Mouse (Mus musculus): ENCODE measurements around the gene Apoc4. TPM values are rescaled to one million over a fixed set of nuclear protein-coding genes. Genes with fewer than 3 reads are reported as not detected.

Gene Apoc4
- polyA plus RNA-seq, 1 experiment from 2014 or later: 18.1 TPM

GRCm38 (mm10) chr7:19634591-19634990 lies 46.7 kb downstream of the Apoc4 start:
- no peak for ATAC-seq
- H3K4me1 ChIP-seq: peaks cover 40% of the 10 kb centered on the region
- 83% methylated on average over 2 of the region's 2 CpGs for WGBS (ENCODE audit: insufficient replicate concordance)

GRCm38 (mm10) chr7:19633855-19634254 lies 47.4 kb downstream of the Apoc4 start:
- H3K4me3 ChIP-seq: no peak overlapping the region
- ATAC-seq: no peak
- peak overlapping the region; percentile 84 for H3K27ac ChIP-seq
- H3K9ac ChIP-seq: no peak overlapping the region
- H3K9me3 ChIP-seq (replicated peaks): no peaks in the 10 kb centered on the region
- no peaks in the 10 kb centered on the region for H3K27me3 ChIP-seq (replicated peaks)
- peaks cover 48% of the 10 kb centered on the region for H3K4me1 ChIP-seq
- peak overlapping the region; percentile 56 for H3K4me2 ChIP-seq
- WGBS (ENCODE audit: insufficient replicate concordance): 81% methylated on average over 15 of the region's 15 CpGs
- peaks cover 70% of the 10 kb centered on the region for H3K36me3 ChIP-seq

More at GRCm38 (mm10) chr7:19634591-19634990, 46.7 kb downstream of the Apoc4 start:
- Histone ChIP-seq H3K27me3 (replicated peaks) (no peaks in the 10 kb centered on the region), H3K36me3 (peaks cover 77% of the 10 kb centered on the region), H3K9ac (no peak overlapping the region), H3K27ac (peak overlapping the region; percentile 16; the same call in 1 of the 2 replicates), H3K9me3 (replicated peaks) (no peaks in the 10 kb centered on the region), H3K4me3 (no peak overlapping the region), H3K4me2 (no peak overlapping the region)

- Histone ChIP-seq H3K36me3 (peaks cover 63% of the 10 kb centered on the region), H3K4me3 (no peak overlapping the region), H3K4me1 (peaks cover 54% of the 10 kb centered on the region), H3K9ac (peak overlapping the region; percentile 28; the same call in 1 of the 2 replicates), H3K9me3 (replicated peaks) (no peaks in the 10 kb centered on the region), H3K4me2 (peak overlapping the region; percentile 56), H3K27me3 (replicated peaks) (no peaks in the 10 kb centered on the region), H3K27ac (peak overlapping the region; percentile 84)
- ATAC-seq: no peak
- whole genome bisulfite sequencing (ENCODE audit: insufficient replicate concordance): 77% methylated on average over 17 of the region's 17 CpGs
Measured at GRCm38 (mm10) chr7:19633197-19633596, 48.1 kb downstream of the Apoc4 start.

- H3K4me3 ChIP-seq: 0 out of 2 replicates have a peak overlapping the region, but pooled peaks have one; percentile 18
- peak overlapping the region; percentile 56 for H3K4me2 ChIP-seq
- H3K9ac ChIP-seq: peak overlapping the region; percentile 40; the same call in 1 of the 2 replicates
- H3K36me3 ChIP-seq: peaks cover 59% of the 10 kb centered on the region
- ATAC-seq: peak; percentile 76
- H3K4me1 ChIP-seq: peaks cover 59% of the 10 kb centered on the region
- no peaks in the 10 kb centered on the region for H3K9me3 ChIP-seq (replicated peaks)
- H3K27ac ChIP-seq: peak overlapping the region; percentile 84
- no peaks in the 10 kb centered on the region for H3K27me3 ChIP-seq (replicated peaks)
Measured at GRCm38 (mm10) chr7:19632720-19633119, 48.6 kb downstream of the Apoc4 start.

- peak overlapping the region; percentile 40; the same call in 1 of the 2 replicates for H3K9ac ChIP-seq
- H3K9me3 ChIP-seq (replicated peaks): no peaks in the 10 kb centered on the region
- peaks cover 62% of the 10 kb centered on the region for H3K4me1 ChIP-seq
- H3K27ac ChIP-seq: peak overlapping the region; percentile 84
- 0 out of 2 replicates have a peak overlapping the region, but pooled peaks have one; percentile 18 for H3K4me3 ChIP-seq
- peak; percentile 45 for ATAC-seq
- peak overlapping the region; percentile 56 for H3K4me2 ChIP-seq
- peaks cover 54% of the 10 kb centered on the region for H3K36me3 ChIP-seq
- no peaks in the 10 kb centered on the region for H3K27me3 ChIP-seq (replicated peaks)
Measured at GRCm38 (mm10) chr7:19632275-19632674, 49.0 kb downstream of the Apoc4 start.

GRCm38 (mm10) chr7:19629361-19629734 lies 51.9 kb downstream of the Apoc4 start, which contains the start of gene Relb:
Relb (minus strand) TSS chr7:19629438.
- Histone ChIP-seq H3K4me3 (peak within 1 kb of the TSS; percentile 84), H3K36me3 (peaks cover 25% of the 10 kb centered on the region), H3K9ac (peak within 1 kb of the TSS; percentile 74), H3K4me1 (peaks cover 58% of the 10 kb centered on the region), H3K4me2 (peak within 1 kb of the TSS; percentile 100), H3K9me3 (replicated peaks) (no peaks in the 10 kb centered on the region), H3K27me3 (replicated peaks) (0 out of 2 replicates have a peak, but pooled peaks cover under 1% of the 10 kb centered on the region), H3K27ac (peak within 1 kb of the TSS; percentile 90)
- ATAC-seq: peak; percentile 41
- under 1% methylated on average over 41 of the region's 41 CpGs for WGBS (ENCODE audit: insufficient replicate concordance)

GRCm38 (mm10) chr7:19628536-19629360 lies 52.5 kb downstream of the Apoc4 start:
- Histone ChIP-seq H3K4me2 (peak overlapping the region; percentile 100), H3K4me3 (peak overlapping the region; percentile 84), H3K27me3 (replicated peaks) (0 out of 2 replicates have a peak, but pooled peaks cover 6% of the 10 kb centered on the region), H3K4me1 (peaks cover 52% of the 10 kb centered on the region), H3K9ac (peak overlapping the region; percentile 74), H3K27ac (peak overlapping the region; percentile 90), H3K9me3 (replicated peaks) (no peaks in the 10 kb centered on the region), H3K36me3 (peaks cover 19% of the 10 kb centered on the region)
- 2% methylated on average over 57 of the region's 57 CpGs for WGBS (ENCODE audit: insufficient replicate concordance)
- peak; percentile 77 for ATAC-seq

GRCm38 (mm10) chr7:19628192-19628535 lies 53.1 kb downstream of the Apoc4 start:
- Histone ChIP-seq H3K36me3 (peaks cover 13% of the 10 kb centered on the region), H3K9ac (no peak overlapping the region), H3K27me3 (replicated peaks) (peaks cover 11% of the 10 kb centered on the region), H3K27ac (peak overlapping the region; percentile 90), H3K4me2 (peak overlapping the region; percentile 100), H3K4me3 (peak overlapping the region; percentile 84), H3K9me3 (replicated peaks) (no peaks in the 10 kb centered on the region), H3K4me1 (peaks cover 46% of the 10 kb centered on the region)
- no peak for ATAC-seq
- 8% methylated on average over 17 of the region's 17 CpGs for WGBS (ENCODE audit: insufficient replicate concordance)

Other genes starting within 250 kb of the Apoc4 start
- 3.8 and 4.2 TPM in 2 replicates for gene Mark4, start 222.7 kb downstream of the Apoc4 start, polyA plus RNA-seq (2016; fragmentation: Nextera tagmentation; extraction: Ambion mirVana)
- gene Exoc3l2, start 218.1 kb downstream of the Apoc4 start, polyA plus RNA-seq (2016; fragmentation: Nextera tagmentation; extraction: Ambion mirVana): 3.6 and 3.9 TPM in 2 replicates
- 2.1 TPM in 2 replicates for gene Bloc1s3, start 173.1 kb downstream of the Apoc4 start, polyA plus RNA-seq (2016; fragmentation: Nextera tagmentation; extraction: Ambion mirVana)
- 68.4 and 68.6 TPM in 2 replicates for gene Trappc6a, start 173.1 kb downstream of the Apoc4 start, polyA plus RNA-seq (2016; fragmentation: Nextera tagmentation; extraction: Ambion mirVana)
- not detected in 2 replicates for gene Nkpd1, start 163.6 kb downstream of the Apoc4 start, polyA plus RNA-seq (2016; fragmentation: Nextera tagmentation; extraction: Ambion mirVana)
- gene Ppp1r37, start 118.4 kb downstream of the Apoc4 start, polyA plus RNA-seq (2016; fragmentation: Nextera tagmentation; extraction: Ambion mirVana): 19.1 and 20.2 TPM in 2 replicates
- 1.5 TPM in 2 replicates for gene Zfp296, start 104.2 kb downstream of the Apoc4 start, polyA plus RNA-seq (2016; fragmentation: Nextera tagmentation; extraction: Ambion mirVana)
- 101 TPM in 2 replicates for gene Gemin7, start 103.9 kb downstream of the Apoc4 start, polyA plus RNA-seq (2016; fragmentation: Nextera tagmentation; extraction: Ambion mirVana)
- 23.9 and 24.2 TPM in 2 replicates for gene Clasrp, start 77.0 kb downstream of the Apoc4 start, polyA plus RNA-seq (2016; fragmentation: Nextera tagmentation; extraction: Ambion mirVana)
- gene Relb, start 52.0 kb downstream of the Apoc4 start, polyA plus RNA-seq (2016; fragmentation: Nextera tagmentation; extraction: Ambion mirVana): 1.9 and 2.6 TPM in 2 replicates
- 75.1 and 75.2 TPM in 2 replicates for gene Clptm1, start 16.4 kb downstream of the Apoc4 start, polyA plus RNA-seq (2016; fragmentation: Nextera tagmentation; extraction: Ambion mirVana)
- gene Apoc2, start 3.5 kb downstream of the Apoc4 start, polyA plus RNA-seq (2016; fragmentation: Nextera tagmentation; extraction: Ambion mirVana): 389 and 406 TPM in 2 replicates
- gene Gm44805, start 56 bp downstream of the Apoc4 start, polyA plus RNA-seq (2016; fragmentation: Nextera tagmentation; extraction: Ambion mirVana): 2.7 and 4.9 TPM in 2 replicates
- 190 and 197 TPM in 2 replicates for gene Apoc1, start 11.2 kb upstream of the Apoc4 start, polyA plus RNA-seq (2016; fragmentation: Nextera tagmentation; extraction: Ambion mirVana)
- 1,254 and 1,289 TPM in 2 replicates for gene Apoe, start 17.7 kb upstream of the Apoc4 start, polyA plus RNA-seq (2016; fragmentation: Nextera tagmentation; extraction: Ambion mirVana)
- gene Tomm40, start 34.0 kb upstream of the Apoc4 start, polyA plus RNA-seq (2016; fragmentation: Nextera tagmentation; extraction: Ambion mirVana): 188 and 207 TPM in 2 replicates
- 31.9 and 34.4 TPM in 2 replicates for gene Nectin2, start 69.0 kb upstream of the Apoc4 start, polyA plus RNA-seq (2016; fragmentation: Nextera tagmentation; extraction: Ambion mirVana)
- gene Bcam, start 89.5 kb upstream of the Apoc4 start, polyA plus RNA-seq (2016; fragmentation: Nextera tagmentation; extraction: Ambion mirVana): 11.1 and 11.3 TPM in 2 replicates
- 0.95 and 1.0 TPM in 2 replicates for gene Cblc, start 115.3 kb upstream of the Apoc4 start, polyA plus RNA-seq (2016; fragmentation: Nextera tagmentation; extraction: Ambion mirVana)
- 3.7 and 5.4 TPM in 2 replicates for gene Bcl3, start 141.3 kb upstream of the Apoc4 start, polyA plus RNA-seq (2016; fragmentation: Nextera tagmentation; extraction: Ambion mirVana)
- gene Gm19345, start 170.5 kb upstream of the Apoc4 start, polyA plus RNA-seq (2016; fragmentation: Nextera tagmentation; extraction: Ambion mirVana): not detected in 2 replicates
- gene Ceacam16, start 179.8 kb upstream of the Apoc4 start, polyA plus RNA-seq (2016; fragmentation: Nextera tagmentation; extraction: Ambion mirVana): not detected in 2 replicates
- gene Ceacam19, start 206.5 kb upstream of the Apoc4 start, polyA plus RNA-seq (2016; fragmentation: Nextera tagmentation; extraction: Ambion mirVana): not detected in 2 replicates
- gene Pvr, start 239.7 kb upstream of the Apoc4 start, polyA plus RNA-seq (2016; fragmentation: Nextera tagmentation; extraction: Ambion mirVana): 3.6 and 3.9 TPM in 2 replicates